Mouse (Mus musculus) heart, embryonic 12.5 days (tissue): ENCODE measurements around the gene Vamp8. TPM values are rescaled to one million over a fixed set of nuclear protein-coding genes. Genes with fewer than 3 reads are reported as not detected.

Experiments
- ATAC-seq: fragments of 200-750 bp; cut with Nextera tagmentation; 2 replicates; pipeline ENCODE4 v1.8.0; 2017; ENCODE audit warnings: moderate TSS enrichment, moderate library complexity; ENCODE audit not compliant: insufficient number of reproducible peaks, low FRiP score
- H3K27ac ChIP-seq: fragments of 300-500 bp; sonication (generic); 2 replicates; pipeline ENCODE4 v1.5.1; 2016; ENCODE audit warnings: mild to moderate bottlenecking, moderate library complexity; ENCODE audit not compliant: poor library complexity, severe bottlenecking
- H3K27me3 ChIP-seq: fragments of 300-500 bp; sonication (generic); replicated peaks from 2 replicates; pipeline ENCODE4 v1.6.1; 2016; ENCODE audit warnings: mild to moderate bottlenecking, moderate library complexity
- H3K36me3 ChIP-seq: fragments of 300-500 bp; sonication (generic); 2 replicates; pipeline ENCODE4 v1.6.1; 2016; ENCODE audit warnings: mild to moderate bottlenecking, moderate library complexity
- H3K4me1 ChIP-seq: fragments of 300-500 bp; sonication (generic); replicated peaks from 2 replicates; pipeline ENCODE4 v1.6.1; 2016; ENCODE audit warnings: mild to moderate bottlenecking
- H3K4me2 ChIP-seq: fragments of 300-500 bp; sonication (generic); 2 replicates; pipeline ENCODE4 v1.6.1; 2016; ENCODE audit warnings: mild to moderate bottlenecking, moderate library complexity
- H3K4me3 ChIP-seq: fragments of 300-500 bp; sonication (generic); 2 replicates; pipeline ENCODE4 v1.5.1; 2016; ENCODE audit warnings: mild to moderate bottlenecking
- H3K9ac ChIP-seq: fragments of 300-500 bp; sonication (generic); 2 replicates; pipeline ENCODE4 v1.6.1; 2016; ENCODE audit warnings: mild to moderate bottlenecking, moderate library complexity
- H3K9me3 ChIP-seq: fragments of 300-500 bp; sonication (generic); replicated peaks from 2 replicates; pipeline ENCODE4 v1.6.1; 2016; ENCODE audit warnings: mild to moderate bottlenecking, moderate library complexity
- WGBS: fragments of 180-500 bp; shearing (Covaris S2); methylation state at CpG from one replicate; pipeline ENCODE4 v1.1.7; 2016; 5-methylcytosine and 5-hydroxymethylcytosine counted together
- polyA plus RNA-seq: library from polyadenylated mRNA; unstranded; fragments of >200 nt; fragmentation: Nextera tagmentation; extraction: Ambion mirVana; gene quantifications from 2 replicates; pipeline ENCODE4 v1.2.1, GENCODE M21; 2016

Vamp8 gene
- polyA plus RNA-seq, 1 experiment from 2014 or later: 111 TPM

DNA sequence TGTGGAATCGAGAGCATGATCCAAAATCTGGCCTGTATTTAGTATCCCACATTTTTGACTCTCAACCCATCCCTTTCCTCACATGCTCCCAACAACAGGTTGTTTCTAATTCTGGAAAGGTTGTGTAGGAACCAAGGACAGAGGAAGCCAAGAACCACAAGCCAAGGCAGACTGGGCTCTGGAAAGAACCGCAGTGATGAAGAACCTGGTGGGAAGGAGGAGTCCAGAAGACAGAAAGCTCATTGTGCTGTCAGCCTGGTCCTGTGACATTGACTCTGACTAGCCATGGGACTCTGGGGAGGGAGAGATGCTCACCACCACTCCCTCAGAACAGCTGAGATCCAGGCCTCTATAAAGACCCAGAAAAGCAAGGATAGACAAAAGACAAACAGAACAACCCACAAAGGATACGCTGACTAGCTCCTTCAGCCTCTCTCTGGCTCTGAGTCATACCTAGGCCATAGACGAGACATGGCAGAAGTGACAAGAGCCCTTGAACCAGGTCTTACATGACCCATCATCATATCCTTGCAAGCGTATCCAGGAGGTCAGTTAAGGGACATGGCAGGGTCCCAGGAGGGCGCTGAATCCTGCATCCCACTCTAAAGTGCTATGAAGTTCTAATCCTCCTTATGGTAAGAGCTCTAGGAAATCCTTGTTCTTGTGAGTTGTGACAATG lies 7.2 kb downstream of the Vamp8 start:
- H3K4me1 ChIP-seq: peaks cover 17% of the 10 kb centered on the region
- no peak for ATAC-seq
- H3K36me3 ChIP-seq: peaks cover 41% of the 10 kb centered on the region
- H3K9me3 ChIP-seq: no peaks in the 10 kb centered on the region
- no peaks in the 10 kb centered on the region for H3K27me3 ChIP-seq
- H3K4me3 ChIP-seq: no peak overlapping the region
- H3K27ac ChIP-seq: no peak overlapping the region
- no peak overlapping the region for H3K4me2 ChIP-seq
- WGBS: 79% methylated on average over 6 of the region's 6 CpGs
- H3K9ac ChIP-seq: no peak overlapping the region

DNA sequence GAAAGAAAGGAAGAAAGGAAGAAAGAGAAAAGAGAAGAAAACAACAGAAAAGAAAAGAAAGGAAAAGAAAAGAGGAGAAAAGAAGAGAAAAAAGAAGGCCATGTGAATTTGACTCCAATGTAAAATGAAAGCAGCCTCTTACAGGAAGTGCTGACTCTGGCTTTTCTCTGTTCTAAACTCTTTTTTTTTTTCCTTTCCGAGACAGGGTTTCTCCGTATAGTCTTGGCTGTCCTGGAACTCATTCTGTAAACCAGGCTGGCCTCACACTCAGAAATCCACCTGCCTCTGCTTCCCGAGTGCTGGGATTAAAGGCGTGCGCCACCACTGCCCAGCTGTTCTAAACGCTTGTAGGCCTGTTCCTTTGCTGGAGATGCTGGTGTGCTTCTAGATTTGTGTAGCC lies 8.0 kb downstream of the Vamp8 start:
- WGBS: 79% methylated on average over 6 of the region's 6 CpGs
- Histone ChIP-seq H3K27ac (peak overlapping the region; percentile 48; the same call in 1 of the 2 replicates), H3K4me3 (no peak overlapping the region), H3K4me1 (peaks cover 9% of the 10 kb centered on the region; the same call in 1 of the 2 replicates), H3K9me3 (no peaks in the 10 kb centered on the region), H3K36me3 (peaks cover 33% of the 10 kb centered on the region), H3K27me3 (no peaks in the 10 kb centered on the region), H3K4me2 (no peak overlapping the region), H3K9ac (no peak overlapping the region)
- ATAC-seq: no peak

GRCm38 (mm10) chr6:72380131-72380770 lies 10.3 kb downstream of the Vamp8 start, which contains the start of gene Vamp5:
TSS of gene Vamp5 (minus strand) at chr6:72380468.
- no peaks in the 10 kb centered on the region for H3K27me3 ChIP-seq
- peak within 1 kb of the TSS; percentile 67 for H3K4me2 ChIP-seq
- peaks cover 8% of the 10 kb centered on the region; the same call in 1 of the 2 replicates for H3K4me1 ChIP-seq
- H3K4me3 ChIP-seq: peak within 1 kb of the TSS; percentile 63
- peak; percentile 87 for ATAC-seq
- H3K36me3 ChIP-seq: peaks cover 25% of the 10 kb centered on the region
- under 1% methylated on average over 47 of the region's 49 CpGs for WGBS
- no peaks in the 10 kb centered on the region for H3K9me3 ChIP-seq
- H3K27ac ChIP-seq: peak within 1 kb of the TSS; percentile 80
- peak within 1 kb of the TSS; percentile 82 for H3K9ac ChIP-seq

GRCm38 (mm10) chr6:72379377-72380130 lies 10.9 kb downstream of the Vamp8 start:
- H3K9me3 ChIP-seq: no peaks in the 10 kb centered on the region
- H3K27ac ChIP-seq: peak overlapping the region; percentile 80
- peak overlapping the region; percentile 67 for H3K4me2 ChIP-seq
- H3K4me3 ChIP-seq: peak overlapping the region; percentile 63
- 0 out of 2 replicates have a peak, but pooled peaks have one; percentile 12 for ATAC-seq
- H3K9ac ChIP-seq: peak overlapping the region; percentile 82
- WGBS: 28% methylated on average over 7 of the region's 7 CpGs
- H3K4me1 ChIP-seq: peaks cover 10% of the 10 kb centered on the region
- no peaks in the 10 kb centered on the region for H3K27me3 ChIP-seq
- H3K36me3 ChIP-seq: peaks cover 18% of the 10 kb centered on the region

GRCm38 (mm10) chr6:72378510-72379234 lies 11.8 kb downstream of the Vamp8 start:
- Histone ChIP-seq H3K27ac (peak overlapping the region; percentile 80), H3K9ac (no peak overlapping the region), H3K4me3 (no peak overlapping the region), H3K36me3 (peaks cover 11% of the 10 kb centered on the region; the same call in 1 of the 2 replicates), H3K4me2 (peak overlapping the region; percentile 67), H3K4me1 (peaks cover 18% of the 10 kb centered on the region), H3K9me3 (no peaks in the 10 kb centered on the region), H3K27me3 (no peaks in the 10 kb centered on the region)
- WGBS: 85% methylated on average over 8 of the region's 8 CpGs
- ATAC-seq: no peak

DNA sequence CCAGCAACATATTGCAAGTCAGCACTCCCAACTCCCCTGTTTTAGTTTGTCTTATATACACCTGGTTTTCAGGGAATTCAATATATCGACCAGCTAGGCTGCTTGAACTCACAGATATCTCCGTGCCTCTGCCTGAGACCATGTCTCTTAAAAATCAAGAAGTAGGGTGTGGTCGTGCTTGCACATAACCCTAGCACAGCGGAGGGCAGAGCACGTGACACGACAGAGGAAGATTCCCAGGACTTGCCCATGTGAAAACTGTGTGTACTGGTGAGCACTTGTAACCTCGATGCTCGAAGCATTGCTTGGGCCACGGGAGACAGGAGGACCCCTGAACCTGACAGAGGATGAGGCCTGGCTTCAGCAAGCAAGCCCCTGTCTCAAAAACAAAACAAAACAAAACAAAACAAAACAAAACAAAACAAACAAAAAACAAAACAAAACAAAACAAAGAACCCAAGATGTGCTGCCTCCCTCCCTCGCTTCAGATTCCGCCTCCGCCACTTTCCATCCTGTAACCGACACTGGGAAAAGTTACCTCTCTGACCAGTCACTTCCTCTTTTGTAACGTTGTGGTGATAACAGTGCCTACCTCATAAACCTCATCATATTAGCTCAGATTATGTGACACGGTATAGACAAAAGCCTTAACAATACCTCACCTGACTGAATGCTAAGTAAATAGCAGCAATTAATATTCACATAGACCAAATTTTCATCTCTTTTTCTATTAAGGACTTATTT lies 15.5 kb downstream of the Vamp8 start:
- Histone ChIP-seq H3K27ac (peak overlapping the region; percentile 20), H3K9ac (no peak overlapping the region)

GRCm38 (mm10) chr6:72374206-72374605 lies 16.3 kb downstream of the Vamp8 start:
- H3K9me3 ChIP-seq: no peaks in the 10 kb centered on the region
- no peak overlapping the region; the same call in 1 of the 2 replicates for H3K4me2 ChIP-seq

More for the DNA sequence above, 15.5 kb downstream of the Vamp8 start:
- Histone ChIP-seq H3K27me3 (no peaks in the 10 kb centered on the region), H3K9me3 (no peaks in the 10 kb centered on the region), H3K4me2 (no peak overlapping the region), H3K4me1 (peaks cover 51% of the 10 kb centered on the region), H3K36me3 (peaks cover 11% of the 10 kb centered on the region; the same call in 1 of the 2 replicates), H3K4me3 (no peak overlapping the region)
- ATAC-seq: no peak
- WGBS: 64% methylated on average over 15 of the region's 15 CpGs

GRCm38 (mm10) chr6:72373184-72373583 lies 17.3 kb downstream of the Vamp8 start:
- Histone ChIP-seq H3K4me2 (no peak overlapping the region), H3K4me3 (no peak overlapping the region), H3K4me1 (peaks cover 50% of the 10 kb centered on the region), H3K36me3 (peaks cover 18% of the 10 kb centered on the region), H3K9ac (no peak overlapping the region), H3K27me3 (no peaks in the 10 kb centered on the region), H3K9me3 (no peaks in the 10 kb centered on the region), H3K27ac (peak overlapping the region; percentile 64; the same call in 1 of the 2 replicates)
- WGBS: 81% methylated on average over 4 of the region's 4 CpGs
- ATAC-seq: no peak

More at GRCm38 (mm10) chr6:72374206-72374605, 16.3 kb downstream of the Vamp8 start:
- Histone ChIP-seq H3K4me3 (no peak overlapping the region), H3K36me3 (peaks cover 11% of the 10 kb centered on the region; the same call in 1 of the 2 replicates), H3K27ac (peak overlapping the region; percentile 64), H3K9ac (no peak overlapping the region), H3K27me3 (no peaks in the 10 kb centered on the region), H3K4me1 (peaks cover 50% of the 10 kb centered on the region)
- WGBS: 39% methylated on average over 7 of the region's 7 CpGs
- ATAC-seq: peak; percentile 47; the same call in 1 of the 2 replicates

GRCm38 (mm10) chr6:72371571-72371970 lies 18.9 kb downstream of the Vamp8 start:
- ATAC-seq: no peak
- Histone ChIP-seq H3K4me1 (peaks cover 50% of the 10 kb centered on the region), H3K9me3 (no peaks in the 10 kb centered on the region), H3K4me3 (no peak overlapping the region), H3K36me3 (peaks cover 16% of the 10 kb centered on the region), H3K27me3 (no peaks in the 10 kb centered on the region), H3K27ac (peak overlapping the region; percentile 89), H3K4me2 (peak overlapping the region; percentile 17; the same call in 1 of the 2 replicates), H3K9ac (no peak overlapping the region)
- WGBS: 21% methylated on average over 1 of the region's 1 CpGs

DNA sequence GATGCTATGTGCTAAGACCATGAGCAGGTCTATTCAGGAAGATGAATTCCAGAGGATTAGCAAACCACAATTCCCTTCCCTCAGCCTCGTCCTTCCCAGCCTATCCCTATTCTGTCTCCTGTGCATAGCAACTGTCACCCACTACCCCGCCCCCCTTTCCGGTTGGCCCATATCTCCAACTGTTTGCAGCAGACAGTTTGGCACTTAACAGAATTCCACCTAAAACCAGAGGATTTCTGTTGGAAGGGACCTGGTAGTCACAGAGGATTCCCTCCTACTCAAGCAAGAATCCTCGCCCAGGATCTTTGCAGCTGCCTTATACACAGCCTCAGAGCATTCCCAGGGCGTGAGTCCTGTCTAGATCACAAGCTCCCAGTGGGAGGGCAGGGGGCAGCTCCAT lies 19.4 kb downstream of the Vamp8 start:
- ATAC-seq: peak; percentile 49; the same call in 1 of the 2 replicates
- WGBS: 28% methylated on average over 5 of the region's 5 CpGs
- peak overlapping the region; percentile 17; the same call in 1 of the 2 replicates for H3K4me2 ChIP-seq
- H3K9me3 ChIP-seq: no peaks in the 10 kb centered on the region
- H3K27me3 ChIP-seq: no peaks in the 10 kb centered on the region
- no peak overlapping the region for H3K9ac ChIP-seq
- no peak overlapping the region for H3K4me3 ChIP-seq
- H3K4me1 ChIP-seq: peaks cover 50% of the 10 kb centered on the region
- H3K27ac ChIP-seq: peak overlapping the region; percentile 89
- H3K36me3 ChIP-seq: peaks cover 12% of the 10 kb centered on the region
